Comparison of ENCODE assay signal across 8 mouse cellular contexts in the genomic region with DNA sequence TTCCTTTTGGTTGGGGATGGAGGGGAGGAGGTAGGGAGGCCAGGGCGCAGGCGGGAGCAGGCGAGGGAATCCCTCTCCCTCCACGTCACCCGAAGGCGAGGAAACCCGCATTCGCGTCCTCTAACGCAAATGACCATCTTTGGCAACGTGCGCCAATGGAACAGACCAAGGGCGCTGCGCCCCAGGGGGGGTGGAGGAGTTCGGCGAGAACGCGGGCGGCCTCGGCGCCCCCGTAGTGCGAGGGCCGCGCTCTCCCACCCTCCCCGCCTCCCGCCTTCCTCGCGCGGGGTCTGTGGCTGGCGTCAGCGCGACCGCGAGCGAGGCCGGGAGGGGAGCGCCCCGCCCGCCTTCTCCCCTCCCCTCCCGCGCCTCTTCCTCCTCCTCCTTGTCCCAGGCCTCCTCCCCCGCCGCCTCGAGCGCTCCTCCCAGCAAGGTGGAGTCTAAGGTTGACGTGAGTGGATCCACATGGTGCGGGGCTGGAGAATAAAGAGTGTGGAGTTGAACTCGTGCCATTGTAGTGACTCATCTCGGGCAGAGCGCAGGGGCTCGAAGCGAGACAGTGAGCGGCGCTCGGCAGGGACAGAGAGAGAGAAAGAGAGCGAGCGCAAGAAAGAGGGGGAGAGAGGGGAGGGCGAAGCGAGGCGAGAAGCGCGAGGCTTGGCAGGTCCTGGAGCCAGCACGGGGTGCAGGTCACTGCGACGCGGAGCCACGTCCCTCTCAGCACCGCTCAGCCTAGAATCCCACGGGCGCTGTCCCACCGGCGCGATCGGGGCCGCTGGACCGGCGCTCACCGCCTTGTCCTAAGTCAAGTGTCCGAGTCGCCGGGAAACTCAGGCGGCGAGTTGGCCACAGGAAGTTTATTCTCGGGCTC. TPM values are rescaled to one million over a fixed set of nuclear protein-coding genes. Genes with fewer than 3 reads are reported as not detected.
DNase-seq lines count a peak whose midpoint lies in the region; ATAC-seq and TF ChIP-seq lines count a peak whose summit lies in the region.

A gene (plus strand): TSS at position 466 of the 871 bp plus-strand sequence.

- TF ChIP-seq POLR2A in ES-Bruce4 (IDR thresholded peaks at IDR 0.05; ENCODE audit: insufficient read depth, low read length): no peak

- H3K27me3 ChIP-seq in ES-Bruce4 (ENCODE audit: control insufficient read depth, insufficient read depth, low read length, poor library complexity, severe bottlenecking): peaks cover 4% of the 10 kb centered on the region; the same call in 1 of the 2 replicates
- H3K27me3 ChIP-seq in forebrain, embryonic 14.5 days (replicated peaks; ENCODE audit: control insufficient read depth, insufficient read depth, low read length): peaks cover 46% of the 10 kb centered on the region
- peaks cover 69% of the 10 kb centered on the region for H3K27me3 ChIP-seq in liver, embryonic 16.5 days (ENCODE audit: control insufficient read depth, insufficient read depth, low read depth, low read length)
- H3K27me3 ChIP-seq in neural tube, embryonic 12.5 days (replicated peaks): peaks cover 71% of the 10 kb centered on the region

- no peaks in the 10 kb centered on the region for H3K4me1 ChIP-seq in ES-Bruce4 (ENCODE audit: control insufficient read depth, insufficient read depth, low read length)
- peaks cover 13% of the 10 kb centered on the region for H3K4me1 ChIP-seq in forebrain, embryonic 14.5 days (ENCODE audit: control insufficient read depth, insufficient read depth, low read length)
- peaks cover 7% of the 10 kb centered on the region for H3K4me1 ChIP-seq in liver, embryonic 16.5 days (ENCODE audit: control insufficient read depth, low read depth, low read length)
- peaks cover 19% of the 10 kb centered on the region for H3K4me1 ChIP-seq in neural tube, embryonic 12.5 days

- 0 out of 2 replicates have a peak, but pooled peaks have one; percentile 9 for TF ChIP-seq EP300 in ES-Bruce4 (IDR thresholded peaks at IDR 0.05; ENCODE audit: insufficient read depth, low read depth, low read length)

- WGBS in forebrain, embryonic 14.5 days: under 1% methylated on average over 77 of the region's 85 CpGs
- under 1% methylated on average over 85 of the region's 85 CpGs for WGBS in large intestine, adult 2 months
- WGBS in liver, embryonic 16.5 days (ENCODE audit: insufficient replicate concordance): under 1% methylated on average over 65 of the region's 85 CpGs
- under 1% methylated on average over 80 of the region's 85 CpGs for WGBS in neural tube, embryonic 12.5 days

- peak; percentile 90 for ATAC-seq in forebrain, embryonic 14.5 days
- peak; percentile 77 for ATAC-seq in liver, embryonic 16.5 days (ENCODE audit: low read depth)
- ATAC-seq in neural tube, embryonic 12.5 days (ENCODE audit: low FRiP score, low read depth): peak; percentile 76

- no peaks in the 10 kb centered on the region for H3K36me3 ChIP-seq in ES-Bruce4 (ENCODE audit: control insufficient read depth, insufficient read depth, low read length, poor library complexity, severe bottlenecking)
- no peaks in the 10 kb centered on the region for H3K36me3 ChIP-seq in forebrain, embryonic 14.5 days (ENCODE audit: control insufficient read depth, insufficient read depth, low read length)
- no peaks in the 10 kb centered on the region for H3K36me3 ChIP-seq in liver, embryonic 16.5 days (ENCODE audit: control insufficient read depth, insufficient read depth)
- H3K36me3 ChIP-seq in neural tube, embryonic 12.5 days: no peaks in the 10 kb centered on the region

- DNase-seq in c-Kit-positive CD71-positive TER-119-positive erythroid progenitor cells, embryonic 14.5 days (ENCODE audit: low spot score): peak; percentile 31
- DNase-seq in forebrain, embryonic 14.5 days (ENCODE audit: low spot score): peak; percentile 94
- DNase-seq in heart, postnatal 10 days: peak; percentile 98
- peak; percentile 94 for DNase-seq in large intestine, adult 2 months (ENCODE audit: low read depth, low spot score)
- peak; percentile 95 for DNase-seq in telencephalon, adult 2 months (ENCODE audit: low read depth, low spot score)

- no peak within 1 kb of the TSS for H3K27ac ChIP-seq in ES-Bruce4 (ENCODE audit: insufficient read depth, low read length)
- H3K27ac ChIP-seq in forebrain, embryonic 14.5 days (ENCODE audit: low read depth, low read length): peak within 1 kb of the TSS; percentile 77
- H3K27ac ChIP-seq in liver, embryonic 16.5 days (ENCODE audit: low read length): peak within 1 kb of the TSS; percentile 89
- no peak within 1 kb of the TSS for H3K27ac ChIP-seq in neural tube, embryonic 12.5 days

- peak within 1 kb of the TSS; percentile 95 for H3K4me2 ChIP-seq in forebrain, embryonic 14.5 days (ENCODE audit: low read length)
- H3K4me2 ChIP-seq in liver, embryonic 16.5 days (ENCODE audit: low read depth, low read length): peak within 1 kb of the TSS; percentile 69
- peak within 1 kb of the TSS; percentile 91 for H3K4me2 ChIP-seq in neural tube, embryonic 12.5 days (replicated peaks)

- no peak for TF ChIP-seq CTCF in ES-Bruce4 (IDR thresholded peaks at IDR 0.05; ENCODE audit: low read depth, low read length)

- peak within 1 kb of the TSS; percentile 74 for H3K9ac ChIP-seq in ES-Bruce4 (ENCODE audit: low read depth, poor library complexity, severe bottlenecking)
- H3K9ac ChIP-seq in forebrain, embryonic 14.5 days (ENCODE audit: low read length): peak within 1 kb of the TSS; percentile 61
- peak within 1 kb of the TSS; percentile 59 for H3K9ac ChIP-seq in liver, embryonic 16.5 days (ENCODE audit: low read depth, low read length)
- peak within 1 kb of the TSS; percentile 61 for H3K9ac ChIP-seq in neural tube, embryonic 12.5 days

- intact Hi-C loops in heart, postnatal 10 days (cut with DNase I): loop anchor here (2.0 to 5.0 kb wide), 2 partner anchors 439 to 523 kb away; a partner anchor contains a TSS

- H3K4me3 ChIP-seq in ES-Bruce4 (ENCODE audit: low read depth, low read length): peak within 1 kb of the TSS; percentile 76
- peak within 1 kb of the TSS; percentile 53 for H3K4me3 ChIP-seq in forebrain, embryonic 14.5 days (ENCODE audit: low read depth, low read length)
- peak within 1 kb of the TSS; percentile 65 for H3K4me3 ChIP-seq in liver, embryonic 16.5 days (ENCODE audit: low read depth, low read length)
- peak within 1 kb of the TSS; percentile 54 for H3K4me3 ChIP-seq in neural tube, embryonic 12.5 days

- no peaks in the 10 kb centered on the region for H3K9me3 ChIP-seq in ES-Bruce4 (replicated peaks; ENCODE audit: control insufficient read depth, insufficient read depth, low read length, poor library complexity, severe bottlenecking)
- no peaks in the 10 kb centered on the region for H3K9me3 ChIP-seq in forebrain, embryonic 14.5 days (replicated peaks; ENCODE audit: control insufficient read depth, low read length)
- H3K9me3 ChIP-seq in liver, embryonic 16.5 days (replicated peaks; ENCODE audit: control insufficient read depth, low read length): no peaks in the 10 kb centered on the region
- no peaks in the 10 kb centered on the region for H3K9me3 ChIP-seq in neural tube, embryonic 12.5 days

RNA-seq across cellular contexts. Expression of the gene that starts here (rescaled TPM):
- polyA plus RNA-seq in ES-Bruce4 (2011; ENCODE audit: insufficient read depth, insufficient read length, low read depth, missing spikeins): 20.1 and 23.9 TPM in 2 replicates
- polyA plus RNA-seq in forebrain, embryonic 14.5 days (2014; fragmentation: Nextera tagmentation; extraction: Ambion mirVana): 1.8 and 2.7 TPM in 2 replicates
- total RNA-seq in heart, postnatal 10 days (2021): 10 to 100 TPM; 21.4 to 22.5 TPM
- polyA plus RNA-seq in large intestine, adult 2 months (2012; rRNA removed): 31.2 and 68.0 TPM in 2 replicates
- 0.61 and 0.62 TPM in 2 replicates for polyA plus RNA-seq in liver, embryonic 16.5 days (2015; fragmentation: Nextera tagmentation; extraction: Ambion mirVana)
- polyA plus RNA-seq in neural tube, embryonic 12.5 days (2016; fragmentation: Nextera tagmentation; extraction: Ambion mirVana): 0.63 and 0.72 TPM in 2 replicates

Comparison
In these comparisons a context has a peak if more than half of its experiments do, and no peak if none do; other contexts are left out.
1. Peak in ATAC-seq, H3K4me3 ChIP-seq, H3K27ac ChIP-seq, H3K9ac ChIP-seq and H3K4me2 ChIP-seq in liver, embryonic 16.5 days; RNA of the gene not detected or under 1 TPM.
2. Peak in ATAC-seq, H3K4me3 ChIP-seq, H3K9ac ChIP-seq and H3K4me2 ChIP-seq in neural tube, embryonic 12.5 days; RNA of the gene not detected or under 1 TPM.
3. DNase-seq: peak in every context shown above with its lines; median percentile 98 in heart, postnatal 10 days; 95 in telencephalon, adult 2 months; 94 in forebrain, embryonic 14.5 days; 94 in large intestine, adult 2 months; 31 in c-Kit-positive CD71-positive TER-119-positive erythroid progenitor cells, embryonic 14.5 days.